Mouse (Mus musculus) liver, embryonic 16.5 days (tissue): ENCODE measurements around the gene Glipr2. TPM values are rescaled to one million over a fixed set of nuclear protein-coding genes. Genes with fewer than 3 reads are reported as not detected.
A peak's percentile ranks its signal among the peaks of the same experiment; 100 is the strongest.

Source experiments
- ATAC-seq: fragments of 200-750 bp; cut with Nextera tagmentation; 2 replicates; pipeline ENCODE4 v1.8.0; 2017; ENCODE audit warnings: low read depth, mild to moderate bottlenecking, moderate number of reproducible peaks, moderate library complexity
- H3K27ac ChIP-seq: fragments of 300-500 bp; sonication (generic); 2 replicates; pipeline ENCODE4 v1.5.1; 2014; ENCODE audit warnings: mild to moderate bottlenecking, low read length
- H3K27me3 ChIP-seq: fragments of 300-500 bp; sonication (generic); 2 replicates; pipeline ENCODE4 v1.6.1; 2014; ENCODE audit warnings: low read depth, low read length, mixed read lengths; ENCODE audit not compliant: control insufficient read depth, insufficient read depth
- H3K36me3 ChIP-seq: fragments of 300-500 bp; sonication (generic); 2 replicates; pipeline ENCODE4 v1.6.1; 2014; ENCODE audit warnings: mild to moderate bottlenecking; ENCODE audit not compliant: control insufficient read depth, insufficient read depth
- H3K4me1 ChIP-seq: fragments of 300-500 bp; sonication (generic); 2 replicates; pipeline ENCODE4 v1.6.1; 2014; ENCODE audit warnings: low read depth, low read length, mixed read lengths; ENCODE audit not compliant: control insufficient read depth
- H3K4me2 ChIP-seq: fragments of 300-500 bp; sonication (generic); 2 replicates; pipeline ENCODE4 v1.6.1; 2014; ENCODE audit warnings: low read depth, low read length, mixed read lengths
- H3K4me3 ChIP-seq: fragments of 300-500 bp; sonication (generic); 2 replicates; pipeline ENCODE4 v1.5.1; 2014; ENCODE audit warnings: low read depth, mild to moderate bottlenecking, low read length
- H3K9ac ChIP-seq: fragments of 300-500 bp; sonication (generic); 2 replicates; pipeline ENCODE4 v1.6.1; 2014; ENCODE audit warnings: low read depth, low read length
- H3K9me3 ChIP-seq: fragments of 300-500 bp; sonication (generic); replicated peaks from 2 replicates; pipeline ENCODE4 v1.6.1; 2016; ENCODE audit warnings: low read length; ENCODE audit not compliant: control insufficient read depth
- WGBS: fragments of 180-500 bp; shearing (Covaris S2); extraction: QIAGEN DNeasy Blood & Tissue Kit; methylation state at CpG from one replicate; pipeline ENCODE4 v1.1.7; 2014; ENCODE audit not compliant: insufficient replicate concordance; 5-methylcytosine and 5-hydroxymethylcytosine counted together
- polyA plus RNA-seq: library from polyadenylated mRNA; unstranded; fragments of >200 nt; fragmentation: Nextera tagmentation; extraction: Ambion mirVana; gene quantifications from 2 replicates; pipeline ENCODE4 v1.2.1, GENCODE M21; 2015

Glipr2 gene
- 60.5 and 66.1 TPM in 2 replicates for polyA plus RNA-seq

DNA sequence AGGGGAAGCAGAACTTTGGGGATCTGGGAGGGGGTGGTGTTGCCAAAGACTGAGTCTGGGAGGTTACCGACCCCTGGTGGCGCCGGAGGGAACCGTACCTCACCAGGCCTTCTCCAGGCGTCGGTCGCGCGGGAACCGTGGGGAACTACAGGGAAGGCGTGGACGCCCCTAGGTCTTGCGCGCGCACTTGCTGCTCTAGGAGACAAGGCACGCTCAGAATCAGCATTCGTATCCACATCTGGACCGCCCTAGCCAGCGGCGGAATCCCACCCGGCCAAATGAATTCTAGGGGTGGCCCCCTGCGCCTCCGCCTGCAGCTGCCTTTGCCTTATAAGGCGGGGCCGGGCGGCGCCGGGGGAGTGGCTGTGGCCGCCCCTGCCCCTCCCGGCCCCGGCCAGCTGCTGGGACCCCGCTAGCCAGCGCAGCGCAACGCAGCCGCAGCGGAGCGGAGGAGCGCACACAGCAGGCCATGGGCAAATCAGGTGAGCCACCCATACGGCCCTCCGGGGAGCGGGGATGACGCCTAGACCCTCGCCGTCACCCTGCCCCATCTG, at the start of gene Glipr2:
Glipr2 (plus strand) TSS at position 110 of the 554 bp plus-strand sequence.
- Histone ChIP-seq H3K4me2 (peak within 1 kb of the TSS; percentile 93), H3K36me3 (no peaks in the 10 kb centered on the region), H3K9me3 (no peaks in the 10 kb centered on the region), H3K4me3 (peak within 1 kb of the TSS; percentile 72), H3K4me1 (peaks cover 46% of the 10 kb centered on the region), H3K9ac (peak within 1 kb of the TSS; percentile 75), H3K27me3 (no peaks in the 10 kb centered on the region), H3K27ac (peak within 1 kb of the TSS; percentile 74)
- peak; percentile 78 for ATAC-seq
- WGBS = under 1% methylated on average over 45 of the region's 45 CpGs

DNA sequence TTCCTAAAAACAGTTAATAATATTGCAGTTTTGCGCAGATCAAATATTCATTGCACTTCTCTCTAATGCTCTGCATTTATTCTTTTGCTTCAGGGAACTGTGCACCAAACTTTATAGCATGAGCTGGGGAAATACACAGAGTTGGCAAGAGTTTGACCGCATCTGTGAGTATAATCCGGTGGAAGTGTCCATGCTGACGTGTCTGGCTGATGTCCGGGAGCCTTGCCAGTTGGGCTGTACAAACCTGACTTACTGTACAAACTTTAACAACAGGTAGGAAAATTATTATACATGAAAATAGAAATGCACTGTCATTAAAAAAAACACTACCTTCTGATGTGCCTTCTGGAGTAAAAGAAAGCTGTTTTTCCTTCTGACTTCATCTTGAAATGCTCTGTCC, 39.0 kb upstream of the Glipr2 start:
- Histone ChIP-seq H3K4me2 (no peak overlapping the region), H3K4me1 (no peaks in the 10 kb centered on the region), H3K9me3 (no peaks in the 10 kb centered on the region), H3K4me3 (no peak overlapping the region), H3K27me3 (no peaks in the 10 kb centered on the region), H3K9ac (no peak overlapping the region), H3K27ac (no peak overlapping the region), H3K36me3 (no peaks in the 10 kb centered on the region)
- no peak for ATAC-seq
- 83% methylated on average over 5 of the region's 5 CpGs for WGBS

- Histone ChIP-seq H3K9ac (no peak overlapping the region), H3K27me3 (no peaks in the 10 kb centered on the region), H3K4me2 (no peak overlapping the region), H3K4me1 (no peaks in the 10 kb centered on the region), H3K27ac (no peak overlapping the region), H3K36me3 (no peaks in the 10 kb centered on the region), H3K4me3 (no peak overlapping the region), H3K9me3 (no peaks in the 10 kb centered on the region)
- 66% methylated on average over 1 of the region's 1 CpGs for WGBS
- ATAC-seq = no peak
These were observed 36.6 kb upstream of the Glipr2 start for GRCm38 (mm10) chr4:43920602-43921001.

DNA sequence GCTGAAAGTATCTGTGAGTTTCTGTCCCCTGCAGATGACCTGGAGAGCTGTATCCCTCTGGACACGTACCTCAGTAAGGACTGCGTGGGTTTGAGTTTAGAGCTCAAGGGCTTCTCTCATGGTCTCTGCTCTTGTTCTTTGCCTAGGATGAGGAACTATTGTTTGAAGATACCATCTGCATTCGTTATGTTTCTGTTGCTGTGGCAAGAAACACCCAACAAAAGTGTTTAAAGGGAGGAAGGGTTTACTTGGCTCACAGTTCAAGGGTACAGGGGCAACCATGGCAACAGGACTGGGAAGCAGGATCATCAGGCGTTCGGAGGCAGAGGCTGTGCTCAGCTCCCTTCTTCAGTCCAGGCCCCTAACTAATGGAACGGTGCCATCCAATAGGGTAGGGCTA, 32.1 kb upstream of the Glipr2 start:
- Histone ChIP-seq H3K27me3 (no peaks in the 10 kb centered on the region), H3K27ac (no peak overlapping the region), H3K4me1 (no peaks in the 10 kb centered on the region; the same call in 1 of the 2 replicates), H3K9ac (no peak overlapping the region), H3K4me3 (no peak overlapping the region), H3K9me3 (no peaks in the 10 kb centered on the region), H3K36me3 (no peaks in the 10 kb centered on the region), H3K4me2 (no peak overlapping the region)
- 68% methylated on average over 6 of the region's 6 CpGs for WGBS
- no peak for ATAC-seq

DNA sequence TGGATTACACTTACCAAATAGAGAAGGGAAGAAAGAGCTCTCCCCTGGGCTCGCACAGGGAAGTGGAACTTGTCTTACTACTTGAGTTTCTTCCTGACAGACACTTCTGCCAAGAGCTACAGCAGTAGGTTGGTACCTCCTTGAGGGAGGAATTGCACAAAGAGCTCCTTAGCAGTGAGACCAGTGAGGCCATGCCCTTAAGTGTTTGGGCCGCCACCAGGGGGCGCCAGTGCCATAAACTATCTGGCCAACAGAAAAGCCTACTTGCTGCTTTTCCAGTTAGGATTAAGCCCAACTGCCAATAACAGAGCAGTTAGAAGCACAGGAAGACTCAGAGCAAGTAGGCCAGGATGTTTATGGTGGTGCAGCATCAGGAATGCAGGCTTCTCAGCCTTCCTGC, 31.4 kb upstream of the Glipr2 start:
- no peaks in the 10 kb centered on the region for H3K36me3 ChIP-seq
- 4% methylated on average over 3 of the region's 3 CpGs for WGBS
- H3K4me2 ChIP-seq = no peak overlapping the region
- no peaks in the 10 kb centered on the region; the same call in 1 of the 2 replicates for H3K4me1 ChIP-seq
- H3K9ac ChIP-seq = no peak overlapping the region
- no peaks in the 10 kb centered on the region for H3K27me3 ChIP-seq
- H3K4me3 ChIP-seq = no peak overlapping the region
- peak; percentile 50; the same call in 1 of the 2 replicates for ATAC-seq
- no peak overlapping the region for H3K27ac ChIP-seq
- H3K9me3 ChIP-seq = no peaks in the 10 kb centered on the region

- Histone ChIP-seq H3K9ac (no peak overlapping the region), H3K4me3 (no peak overlapping the region), H3K4me1 (no peaks in the 10 kb centered on the region; the same call in 1 of the 2 replicates), H3K9me3 (no peaks in the 10 kb centered on the region), H3K27me3 (no peaks in the 10 kb centered on the region), H3K36me3 (no peaks in the 10 kb centered on the region), H3K27ac (no peak overlapping the region), H3K4me2 (no peak overlapping the region)
- 78% methylated on average over 3 of the region's 3 CpGs for WGBS
- no peak for ATAC-seq
These were observed 29.4 kb upstream of the Glipr2 start for GRCm38 (mm10) chr4:43927826-43928225.

GRCm38 (mm10) chr4:43931877-43932276, 25.3 kb upstream of the Glipr2 start:
- H3K4me1 ChIP-seq = peaks cover 4% of the 10 kb centered on the region
- no peaks in the 10 kb centered on the region for H3K36me3 ChIP-seq
- no peaks in the 10 kb centered on the region for H3K27me3 ChIP-seq
- no peaks in the 10 kb centered on the region for H3K9me3 ChIP-seq
- H3K9ac ChIP-seq = no peak overlapping the region
- H3K27ac ChIP-seq = no peak overlapping the region
- 0 out of 2 replicates have a peak, but pooled peaks have one; percentile 27 for ATAC-seq
- H3K4me2 ChIP-seq = no peak overlapping the region
- H3K4me3 ChIP-seq = no peak overlapping the region
- 40% methylated on average over 4 of the region's 4 CpGs for whole genome bisulfite sequencing

DNA sequence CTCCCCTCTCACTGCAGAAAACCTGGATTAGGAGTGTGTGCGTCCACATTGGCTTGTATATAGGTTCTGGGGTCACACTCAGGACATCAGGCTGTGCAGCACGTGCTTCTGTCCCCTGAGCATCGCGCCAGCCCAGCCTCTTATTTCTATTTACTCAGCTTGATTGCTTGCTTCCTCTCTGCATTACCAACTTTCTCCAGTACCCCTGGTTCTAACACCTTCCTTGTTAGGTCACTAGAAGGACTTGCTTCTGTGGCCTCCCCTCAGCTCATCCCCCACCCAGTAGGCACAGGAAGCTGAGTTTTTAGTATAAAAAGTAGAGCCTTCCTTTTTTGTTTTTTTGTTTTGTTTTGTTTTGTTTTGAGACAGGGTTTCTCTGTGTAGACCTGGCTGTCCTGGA, 21.0 kb upstream of the Glipr2 start:
- Histone ChIP-seq H3K36me3 (no peaks in the 10 kb centered on the region), H3K27me3 (no peaks in the 10 kb centered on the region), H3K27ac (no peak overlapping the region), H3K9ac (no peak overlapping the region), H3K4me3 (no peak overlapping the region), H3K4me2 (no peak overlapping the region), H3K9me3 (no peaks in the 10 kb centered on the region), H3K4me1 (peaks cover 7% of the 10 kb centered on the region)
- no peak for ATAC-seq
- WGBS = 77% methylated on average over 4 of the region's 4 CpGs

GRCm38 (mm10) chr4:43936749-43937674, 20.2 kb upstream of the Glipr2 start:
- Histone ChIP-seq H3K9ac (no peak overlapping the region), H3K4me2 (peak overlapping the region; percentile 27; the same call in 1 of the 2 replicates), H3K27me3 (no peaks in the 10 kb centered on the region), H3K27ac (peak overlapping the region; percentile 59), H3K9me3 (no peaks in the 10 kb centered on the region), H3K4me1 (peaks cover 7% of the 10 kb centered on the region), H3K36me3 (no peaks in the 10 kb centered on the region), H3K4me3 (no peak overlapping the region)
- ATAC-seq = peak; percentile 47; the same call in 1 of the 2 replicates
- WGBS = 29% methylated on average over 14 of the region's 14 CpGs
